Mouse (Mus musculus): ENCODE measurements around the gene Gm7173. TPM values are rescaled to one million over a fixed set of nuclear protein-coding genes. Genes with fewer than 3 reads are reported as not detected.

Gene Gm7173
- not detected in 2 replicates for polyA plus RNA-seq (2012)

- no peak for TF ChIP-seq GATA1 (IDR thresholded peaks at IDR 0.05; ENCODE audit: low read length)
Observed at GRCm38 (mm10) chrX:79516977-79517645, at the start of gene Gm7173. Gm7173 (minus strand) TSS chrX:79517285.

GRCm38 (mm10) chrX:79517646-79518016 lies 546 bp upstream of the Gm7173 start:
- no peak for TF ChIP-seq GATA1 (IDR thresholded peaks at IDR 0.05; ENCODE audit: low read length)

GRCm38 (mm10) chrX:79316790-79317189 lies 200.3 kb downstream of the Gm7173 start:
- no peak for TF ChIP-seq GATA1 (IDR thresholded peaks at IDR 0.05; ENCODE audit: low read length)

Other genes starting within 250 kb of the Gm7173 start
- gene Mageb16, start 154.2 kb upstream of the Gm7173 start, polyA plus RNA-seq (2012) = not detected in 2 replicates